Mouse (Mus musculus): ENCODE measurements at regions not wholly inside any gene's neighbourhood (a gene's known extent, or its start where the extent isn't known, plus 50 kb on each side); places are given as distances from the start of the nearest gene placed in this dataset.

- Histone ChIP-seq H3K4me1 (ENCODE audit: control insufficient read depth, insufficient read depth, low read length) (no peaks in the 10 kb centered on the region), H3K27ac (ENCODE audit: insufficient read depth, low read length) (no peak overlapping the region), H3K4me3 (ENCODE audit: insufficient read depth, low read length) (no peak overlapping the region)
- TF ChIP-seq CTCF (IDR thresholded peaks at IDR 0.05; ENCODE audit: extremely low read depth, insufficient read depth, low read length) (no peak), POLR2A (IDR thresholded peaks at IDR 0.05; ENCODE audit: extremely low read depth, insufficient read depth, low read length) (no peak)
Measured at GRCm38 (mm10) chr16:50103340-50103739, 303.0 kb downstream of the Cd47 start.

- Histone ChIP-seq H3K4me1 (ENCODE audit: control insufficient read depth, insufficient read depth, low read length) (no peaks in the 10 kb centered on the region), H3K27ac (ENCODE audit: insufficient read depth, low read length) (no peak overlapping the region), H3K4me3 (ENCODE audit: insufficient read depth, low read length) (no peak overlapping the region)
- TF ChIP-seq POLR2A (IDR thresholded peaks at IDR 0.05; ENCODE audit: extremely low read depth, insufficient read depth, low read length) (no peak), CTCF (IDR thresholded peaks at IDR 0.05; ENCODE audit: extremely low read depth, insufficient read depth, low read length) (no peak)
Measured at GRCm38 (mm10) chr16:50118150-50118549, 314.0 kb downstream of the Bbx start.

- Histone ChIP-seq H3K4me1 (ENCODE audit: control insufficient read depth, insufficient read depth, low read length) (no peaks in the 10 kb centered on the region), H3K4me3 (ENCODE audit: insufficient read depth, low read length) (no peak overlapping the region), H3K27ac (ENCODE audit: insufficient read depth, low read length) (no peak overlapping the region)
- TF ChIP-seq POLR2A (IDR thresholded peaks at IDR 0.05; ENCODE audit: extremely low read depth, insufficient read depth, low read length): no peak
- TF ChIP-seq CTCF (IDR thresholded peaks at IDR 0.05; ENCODE audit: extremely low read depth, insufficient read depth, low read length): no peak
Measured at GRCm38 (mm10) chr16:50122460-50122859, 309.7 kb downstream of the Bbx start.

- Histone ChIP-seq H3K27ac (ENCODE audit: insufficient read depth, low read length) (no peak overlapping the region), H3K4me3 (ENCODE audit: insufficient read depth, low read length) (no peak overlapping the region), H3K4me1 (ENCODE audit: control insufficient read depth, insufficient read depth, low read length) (no peaks in the 10 kb centered on the region)
- TF ChIP-seq POLR2A (IDR thresholded peaks at IDR 0.05; ENCODE audit: extremely low read depth, insufficient read depth, low read length): no peak
- no peak for TF ChIP-seq CTCF (IDR thresholded peaks at IDR 0.05; ENCODE audit: extremely low read depth, insufficient read depth, low read length)
Measured at GRCm38 (mm10) chr16:50124646-50125045, 307.5 kb downstream of the Bbx start.

- Histone ChIP-seq H3K27ac (ENCODE audit: insufficient read depth, low read length) (no peak overlapping the region), H3K4me1 (ENCODE audit: control insufficient read depth, insufficient read depth, low read length) (no peaks in the 10 kb centered on the region), H3K4me3 (ENCODE audit: insufficient read depth, low read length) (no peak overlapping the region)
- TF ChIP-seq CTCF (IDR thresholded peaks at IDR 0.05; ENCODE audit: extremely low read depth, insufficient read depth, low read length) (no peak), POLR2A (IDR thresholded peaks at IDR 0.05; ENCODE audit: extremely low read depth, insufficient read depth, low read length) (no peak)
Measured at GRCm38 (mm10) chr16:50125564-50125963, 306.6 kb downstream of the Bbx start.

- TF ChIP-seq CTCF (IDR thresholded peaks at IDR 0.05; ENCODE audit: extremely low read depth, insufficient read depth, low read length) (no peak), POLR2A (IDR thresholded peaks at IDR 0.05; ENCODE audit: extremely low read depth, insufficient read depth, low read length) (no peak)
Measured at GRCm38 (mm10) chr16:50131406-50131805, 300.8 kb downstream of the Bbx start.

More at GRCm38 (mm10) chr16:50131406-50131805, 300.8 kb downstream of the Bbx start:
- H3K27ac ChIP-seq (ENCODE audit: insufficient read depth, low read length): no peak overlapping the region
- no peak overlapping the region for H3K4me3 ChIP-seq (ENCODE audit: insufficient read depth, low read length)
- no peaks in the 10 kb centered on the region for H3K4me1 ChIP-seq (ENCODE audit: control insufficient read depth, insufficient read depth, low read length)

All from cortical plate, adult 2 months (tissue).